Mouse (Mus musculus): ENCODE measurements at regions not wholly inside any gene's neighbourhood (a gene's known extent, or its start where the extent isn't known, plus 50 kb on each side); places are given as distances from the start of the nearest gene placed in this dataset.

DNA sequence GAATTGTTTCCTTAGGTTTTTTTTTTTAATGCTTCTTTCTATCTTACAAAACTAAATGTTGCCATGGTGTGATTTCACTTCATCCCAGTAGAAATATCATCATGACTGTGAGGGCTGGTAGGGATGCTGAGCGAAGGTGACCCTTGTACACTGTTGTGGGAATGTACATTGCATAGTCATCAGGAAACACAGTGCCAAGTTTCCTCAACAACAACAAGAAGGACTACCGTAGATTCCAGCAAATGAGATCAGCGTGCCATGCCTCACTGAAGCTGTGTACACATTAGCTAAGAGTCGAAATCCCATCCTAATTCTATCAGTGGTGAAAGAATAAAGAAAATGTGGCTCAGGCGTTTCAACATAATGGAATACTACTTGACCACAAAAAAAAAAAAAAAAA, 57.1 kb upstream of the Cep78 start:
- TF ChIP-seq CTCF (IDR thresholded peaks at IDR 0.05; ENCODE audit: extremely low read depth, insufficient read depth, insufficient read length, insufficient replicate concordance) (no peak), POLR2A (IDR thresholded peaks at IDR 0.05; ENCODE audit: low read depth, low read length) (no peak)
- Histone ChIP-seq H3K4me3 (ENCODE audit: extremely low read depth, insufficient read depth, insufficient read length) (no peak overlapping the region), H3K27ac (ENCODE audit: insufficient read depth, low read length) (no peak overlapping the region), H3K4me1 (ENCODE audit: control insufficient read depth, insufficient read depth, insufficient read length) (no peaks in the 10 kb centered on the region), H3K36me3 (ENCODE audit: control insufficient read depth, insufficient read depth, low read length) (no peaks in the 10 kb centered on the region), H3K27me3 (ENCODE audit: control insufficient read depth, insufficient read depth, low read length) (no peaks in the 10 kb centered on the region)
- WGBS: 84% methylated on average over 5 of the region's 5 CpGs
- no peak for DNase-seq (ENCODE audit: low read depth in 1 of 2, low spot score in 2 of 2)

DNA sequence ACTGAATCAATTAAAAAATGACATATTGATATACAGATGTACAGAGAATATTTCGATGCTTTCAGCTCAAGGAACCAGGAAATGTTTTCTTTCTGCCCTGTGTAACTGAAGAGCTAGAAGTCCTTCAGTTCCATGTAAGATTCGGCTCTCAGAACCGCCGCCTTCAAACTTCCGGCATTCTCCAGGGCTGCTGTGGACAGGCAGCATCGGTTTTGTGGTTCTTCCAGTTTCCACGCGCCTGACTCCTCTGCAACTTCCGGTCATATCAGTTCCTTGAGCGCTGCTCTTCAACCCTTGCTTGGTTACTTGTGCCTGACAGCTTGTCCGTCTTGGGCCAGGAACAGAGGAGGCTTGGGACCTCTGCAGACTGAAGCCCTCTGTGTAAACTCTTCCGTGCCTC, 53.0 kb upstream of the Cep78 start:
- no peak overlapping the region for H3K27ac ChIP-seq (ENCODE audit: insufficient read depth, low read length)
- no peak overlapping the region for H3K4me3 ChIP-seq (ENCODE audit: extremely low read depth, insufficient read depth, insufficient read length)
- 85% methylated on average over 12 of the region's 12 CpGs for WGBS
- DNase-seq (ENCODE audit: low read depth in 1 of 2, low spot score in 2 of 2): no peak
- H3K36me3 ChIP-seq (ENCODE audit: control insufficient read depth, insufficient read depth, low read length): no peaks in the 10 kb centered on the region
- H3K27me3 ChIP-seq (ENCODE audit: control insufficient read depth, insufficient read depth, low read length): no peaks in the 10 kb centered on the region
- TF ChIP-seq CTCF (IDR thresholded peaks at IDR 0.05; ENCODE audit: extremely low read depth, insufficient read depth, insufficient read length, insufficient replicate concordance) (no peak), POLR2A (IDR thresholded peaks at IDR 0.05; ENCODE audit: low read depth, low read length) (no peak)
- no peaks in the 10 kb centered on the region for H3K4me1 ChIP-seq (ENCODE audit: control insufficient read depth, insufficient read depth, insufficient read length)
